Comparison of ENCODE assay signal across 9 mouse cellular contexts in genomic region chr15:78914823-78915659, GRCm38 (mm10). TPM values are rescaled to one million over a fixed set of nuclear protein-coding genes. Genes with fewer than 3 reads are reported as not detected.
DNase-seq lines count a peak whose midpoint lies in the region; ATAC-seq and TF ChIP-seq lines count a peak whose summit lies in the region.
"Had no signal": no experiment of that assay in that cellular context is flagged by ENCODE, and none has a peak within 500 bp of the region (broad histone marks: within the 10 kb centered on the region; RNA-seq: fewer than 3 reads in every experiment).

No protein-coding gene starts in this region.

- no peak for ATAC-seq in heart, embryonic 11.5 days (replicated peaks; ENCODE audit: insufficient number of reproducible peaks, low FRiP score, low TSS enrichment)
- ATAC-seq in forebrain, embryonic 14.5 days: no peak
- no peak for ATAC-seq in liver, embryonic 15.5 days (ENCODE audit: insufficient read depth)
- no peak for ATAC-seq in erythroid progenitor cell, adult 5-6 weeks (replicated peaks; ENCODE audit: low FRiP score, poor library complexity, severe bottlenecking)

- TF ChIP-seq POLR2A in heart, adult 2 months (IDR thresholded peaks at IDR 0.05; ENCODE audit: insufficient read depth, low read depth, low read length): no peak
- TF ChIP-seq POLR2A in ES-Bruce4 (IDR thresholded peaks at IDR 0.05; ENCODE audit: insufficient read depth, low read length): no peak

- H3K9me3 ChIP-seq in heart, embryonic 11.5 days (replicated peaks; ENCODE audit: control insufficient read depth, low read length): no peaks in the 10 kb centered on the region
- no peaks in the 10 kb centered on the region for H3K9me3 ChIP-seq in ES-Bruce4 (replicated peaks; ENCODE audit: control insufficient read depth, insufficient read depth, low read length, poor library complexity, severe bottlenecking)
- no peaks in the 10 kb centered on the region for H3K9me3 ChIP-seq in forebrain, embryonic 14.5 days (replicated peaks; ENCODE audit: control insufficient read depth, low read length)
- H3K9me3 ChIP-seq in liver, embryonic 15.5 days (replicated peaks): no peaks in the 10 kb centered on the region

- no peak for DNase-seq in heart, adult 2 months
- no peak for DNase-seq in forebrain, embryonic 14.5 days (ENCODE audit: low spot score)
- no peak for DNase-seq in urinary bladder, postnatal 10 days (ENCODE audit: low spot score)
- no peak for DNase-seq in c-Kit-positive CD71-positive TER-119-positive erythroid progenitor cells, embryonic 14.5 days (ENCODE audit: low spot score)

- H3K36me3 ChIP-seq in heart, embryonic 11.5 days (ENCODE audit: control insufficient read depth, insufficient read depth, low read length): peaks cover 5% of the 10 kb centered on the region; the same call in 1 of the 2 replicates
- no peaks in the 10 kb centered on the region for H3K36me3 ChIP-seq in heart, adult 2 months (ENCODE audit: control insufficient read depth, insufficient read depth, low read length)
- H3K36me3 ChIP-seq in ES-Bruce4 (ENCODE audit: control insufficient read depth, insufficient read depth, low read length, poor library complexity, severe bottlenecking): peaks cover 3% of the 10 kb centered on the region; the same call in 1 of the 2 replicates
- peaks cover 22% of the 10 kb centered on the region for H3K36me3 ChIP-seq in forebrain, embryonic 14.5 days (ENCODE audit: control insufficient read depth, insufficient read depth, low read length)
- H3K36me3 ChIP-seq in liver, embryonic 15.5 days (replicated peaks): peaks cover 26% of the 10 kb centered on the region

- H3K4me1 ChIP-seq in heart, embryonic 11.5 days (ENCODE audit: control insufficient read depth, insufficient read depth, low read length): peaks cover 22% of the 10 kb centered on the region
- H3K4me1 ChIP-seq in heart, adult 2 months (ENCODE audit: control insufficient read depth, insufficient read depth, low read length): peaks cover 2% of the 10 kb centered on the region
- H3K4me1 ChIP-seq in ES-Bruce4 (ENCODE audit: control insufficient read depth, insufficient read depth, low read length): peaks cover 3% of the 10 kb centered on the region
- peaks cover 21% of the 10 kb centered on the region for H3K4me1 ChIP-seq in forebrain, embryonic 14.5 days (ENCODE audit: control insufficient read depth, insufficient read depth, low read length)
- peaks cover 53% of the 10 kb centered on the region for H3K4me1 ChIP-seq in liver, embryonic 15.5 days (replicated peaks)

- TF ChIP-seq CTCF in heart, adult 2 months (IDR thresholded peaks at IDR 0.05): no peak
- TF ChIP-seq CTCF in ES-Bruce4 (IDR thresholded peaks at IDR 0.05; ENCODE audit: low read depth, low read length): no peak

- peak overlapping the region; percentile 86 for H3K9ac ChIP-seq in heart, embryonic 11.5 days (ENCODE audit: low read depth, low read length)
- H3K9ac ChIP-seq in heart, adult 2 months (ENCODE audit: low read depth, low read length): no peak overlapping the region
- H3K9ac ChIP-seq in ES-Bruce4 (ENCODE audit: low read depth, poor library complexity, severe bottlenecking): peak overlapping the region; percentile 37
- H3K9ac ChIP-seq in forebrain, embryonic 14.5 days (ENCODE audit: low read length): peak overlapping the region; percentile 88
- peak overlapping the region; percentile 69 for H3K9ac ChIP-seq in liver, embryonic 15.5 days

- intact Hi-C loops in heart, adult 2 months (cut with DNase I): loop anchor here (1.0 to 5.0 kb wide), 5 partner anchors 16 to 157 kb away; partner anchors contain the start of gene H1f0

- peak overlapping the region; percentile 99 for H3K4me2 ChIP-seq in heart, embryonic 11.5 days
- peak overlapping the region; percentile 94 for H3K4me2 ChIP-seq in forebrain, embryonic 14.5 days (ENCODE audit: low read length)
- H3K4me2 ChIP-seq in liver, embryonic 15.5 days: peak overlapping the region; percentile 100

- no peaks in the 10 kb centered on the region for H3K27me3 ChIP-seq in heart, embryonic 11.5 days (ENCODE audit: control insufficient read depth, insufficient read depth, low read length)
- peaks cover 2% of the 10 kb centered on the region; the same call in 1 of the 2 replicates for H3K27me3 ChIP-seq in heart, adult 2 months (ENCODE audit: control insufficient read depth, insufficient read depth, low read length)
- H3K27me3 ChIP-seq in ES-Bruce4 (ENCODE audit: control insufficient read depth, insufficient read depth, low read length, poor library complexity, severe bottlenecking): no peaks in the 10 kb centered on the region
- H3K27me3 ChIP-seq in forebrain, embryonic 14.5 days (replicated peaks; ENCODE audit: control insufficient read depth, insufficient read depth, low read length): no peaks in the 10 kb centered on the region
- 0 out of 2 replicates have a peak, but pooled peaks cover 6% of the 10 kb centered on the region for H3K27me3 ChIP-seq in liver, embryonic 15.5 days

- WGBS in heart, embryonic 11.5 days (ENCODE audit: insufficient replicate concordance): 50% methylated on average over 8 of the region's 8 CpGs
- WGBS in heart, adult 2 months: 59% methylated on average over 8 of the region's 8 CpGs
- 50% methylated on average over 8 of the region's 8 CpGs for WGBS in forebrain, embryonic 14.5 days
- 37% methylated on average over 8 of the region's 8 CpGs for WGBS in liver, embryonic 15.5 days (ENCODE audit: insufficient replicate concordance)

- no peaks in the 10 kb centered on the region for H3K79me2 ChIP-seq in heart, adult 2 months (replicated peaks; ENCODE audit: control insufficient read depth, insufficient read depth, low read length)

- no peak for TF ChIP-seq EP300 in heart, adult 2 months (IDR thresholded peaks at IDR 0.05; ENCODE audit: insufficient read depth, low read depth, low read length)
- no peak for TF ChIP-seq EP300 in ES-Bruce4 (IDR thresholded peaks at IDR 0.05; ENCODE audit: insufficient read depth, low read depth, low read length)

- H3K4me3 ChIP-seq in heart, embryonic 11.5 days (ENCODE audit: low read depth, low read length): peak overlapping the region; percentile 72
- no peak overlapping the region for H3K4me3 ChIP-seq in heart, adult 2 months
- H3K4me3 ChIP-seq in ES-Bruce4 (ENCODE audit: low read depth, low read length): peak overlapping the region; percentile 78
- H3K4me3 ChIP-seq in forebrain, embryonic 14.5 days (ENCODE audit: low read depth, low read length): peak overlapping the region; percentile 74
- H3K4me3 ChIP-seq in liver, embryonic 15.5 days (replicated peaks): peak overlapping the region; percentile 68

- no peak overlapping the region for H3K27ac ChIP-seq in heart, embryonic 11.5 days (ENCODE audit: low read depth, low read length)
- no peak overlapping the region for H3K27ac ChIP-seq in heart, adult 2 months
- H3K27ac ChIP-seq in ES-Bruce4 (ENCODE audit: insufficient read depth, low read length): no peak overlapping the region
- peak overlapping the region; percentile 97; the same call in 1 of the 2 replicates for H3K27ac ChIP-seq in forebrain, embryonic 14.5 days (ENCODE audit: low read depth, low read length)
- H3K27ac ChIP-seq in liver, embryonic 15.5 days (replicated peaks): no peak overlapping the region; the same call in 1 of the 2 replicates

RNA-seq across cellular contexts. Expression of gene Pdxp, which starts 1.3 kb away (rescaled TPM):
- 24.3 and 25.7 TPM in 2 replicates for polyA plus RNA-seq in heart, embryonic 11.5 days (2014; fragmentation: Nextera tagmentation; extraction: Ambion mirVana)
- under 1 TPM; 0.81 to 0.86 TPM for total RNA-seq in heart, adult 2 months (2021)
- polyA plus RNA-seq in heart, adult 2 months (2012; rRNA removed): 2.0 and 2.9 TPM in 2 replicates
- 22.8 and 28.0 TPM in 2 replicates for polyA plus RNA-seq in ES-Bruce4 (2011; ENCODE audit: insufficient read depth, insufficient read length, low read depth, missing spikeins)
- polyA plus RNA-seq in forebrain, embryonic 14.5 days (2014; fragmentation: Nextera tagmentation; extraction: Ambion mirVana): 101 and 109 TPM in 2 replicates
- 5.4 and 5.6 TPM in 2 replicates for polyA plus RNA-seq in liver, embryonic 15.5 days (2015; fragmentation: Nextera tagmentation; extraction: Ambion mirVana)
- total RNA-seq in erythroid progenitor cell, adult 5-6 weeks (2015; ENCODE audit: low replicate concordance): 0.72 and 2.1 TPM in 2 replicates
- total RNA-seq in erythroid progenitor cell, adult 5-6 weeks (2017; ENCODE audit: low replicate concordance): 1.4 TPM in 1 of 2 replicates, not detected in the other

RNA-seq across cellular contexts. Expression of gene Lgals1, which starts 11.5 kb away (rescaled TPM):
- polyA plus RNA-seq in heart, embryonic 11.5 days (2014; fragmentation: Nextera tagmentation; extraction: Ambion mirVana): 541 and 566 TPM in 2 replicates
- total RNA-seq in heart, adult 2 months (2021): 100 to 1,000 TPM; 174 to 176 TPM
- 425 and 497 TPM in 2 replicates for polyA plus RNA-seq in heart, adult 2 months (2012; rRNA removed)
- 225 and 232 TPM in 2 replicates for polyA plus RNA-seq in ES-Bruce4 (2011; ENCODE audit: insufficient read depth, insufficient read length, low read depth, missing spikeins)
- 89.0 and 98.0 TPM in 2 replicates for polyA plus RNA-seq in forebrain, embryonic 14.5 days (2014; fragmentation: Nextera tagmentation; extraction: Ambion mirVana)
- 315 and 397 TPM in 2 replicates for polyA plus RNA-seq in liver, embryonic 15.5 days (2015; fragmentation: Nextera tagmentation; extraction: Ambion mirVana)
- total RNA-seq in erythroid progenitor cell, adult 5-6 weeks (2015; ENCODE audit: low replicate concordance): 66.7 and 92.6 TPM in 2 replicates
- 67.5 and 70.4 TPM in 2 replicates for total RNA-seq in erythroid progenitor cell, adult 5-6 weeks (2017; ENCODE audit: low replicate concordance)

RNA-seq across cellular contexts. Expression of gene Sh3bp1, which starts 15.5 kb away (rescaled TPM):
- 25.0 and 29.3 TPM in 2 replicates for polyA plus RNA-seq in heart, embryonic 11.5 days (2014; fragmentation: Nextera tagmentation; extraction: Ambion mirVana)
- 1 to 10 TPM; 2.6 to 3.3 TPM for total RNA-seq in heart, adult 2 months (2021)
- polyA plus RNA-seq in heart, adult 2 months (2012; rRNA removed): 12.6 and 19.2 TPM in 2 replicates
- polyA plus RNA-seq in ES-Bruce4 (2011; ENCODE audit: insufficient read depth, insufficient read length, low read depth, missing spikeins): 26.8 and 41.7 TPM in 2 replicates
- polyA plus RNA-seq in forebrain, embryonic 14.5 days (2014; fragmentation: Nextera tagmentation; extraction: Ambion mirVana): 4.2 and 5.8 TPM in 2 replicates
- polyA plus RNA-seq in liver, embryonic 15.5 days (2015; fragmentation: Nextera tagmentation; extraction: Ambion mirVana): 14.4 and 15.3 TPM in 2 replicates
- 17.7 and 21.4 TPM in 2 replicates for total RNA-seq in erythroid progenitor cell, adult 5-6 weeks (2015; ENCODE audit: low replicate concordance)
- total RNA-seq in erythroid progenitor cell, adult 5-6 weeks (2017; ENCODE audit: low replicate concordance): 0.26 and 7.1 TPM in 2 replicates

RNA-seq across cellular contexts. Expression of gene Gm49510, which starts 15.6 kb away (rescaled TPM):
- polyA plus RNA-seq in heart, embryonic 11.5 days (2014; fragmentation: Nextera tagmentation; extraction: Ambion mirVana): 0.23 and 0.47 TPM in 2 replicates
- total RNA-seq in heart, adult 2 months (2021): not detected
- 0.04 TPM in 1 of 2 replicates, not detected in the other for polyA plus RNA-seq in heart, adult 2 months (2012; rRNA removed)
- polyA plus RNA-seq in ES-Bruce4 (2011; ENCODE audit: insufficient read depth, insufficient read length, low read depth, missing spikeins): not detected in 2 replicates
- not detected in 2 replicates for polyA plus RNA-seq in forebrain, embryonic 14.5 days (2014; fragmentation: Nextera tagmentation; extraction: Ambion mirVana)
- 0.08 and 0.26 TPM in 2 replicates for polyA plus RNA-seq in liver, embryonic 15.5 days (2015; fragmentation: Nextera tagmentation; extraction: Ambion mirVana)
- 1.3 TPM in 1 of 2 replicates, not detected in the other for total RNA-seq in erythroid progenitor cell, adult 5-6 weeks (2015; ENCODE audit: low replicate concordance)
- total RNA-seq in erythroid progenitor cell, adult 5-6 weeks (2017; ENCODE audit: low replicate concordance): not detected in 2 replicates
- total RNA-seq: common myeloid progenitor, adult 5-6 weeks had no signal

RNA-seq across cellular contexts. Expression of gene Nol12, which starts 19.7 kb away (rescaled TPM):
- 43.6 and 51.4 TPM in 2 replicates for polyA plus RNA-seq in heart, embryonic 11.5 days (2014; fragmentation: Nextera tagmentation; extraction: Ambion mirVana)
- 10 to 100 TPM; 13.8 to 17.4 TPM for total RNA-seq in heart, adult 2 months (2021)
- polyA plus RNA-seq in heart, adult 2 months (2012; rRNA removed): 9.9 and 13.1 TPM in 2 replicates
- 42.3 and 45.1 TPM in 2 replicates for polyA plus RNA-seq in ES-Bruce4 (2011; ENCODE audit: insufficient read depth, insufficient read length, low read depth, missing spikeins)
- 63.4 and 73.8 TPM in 2 replicates for polyA plus RNA-seq in forebrain, embryonic 14.5 days (2014; fragmentation: Nextera tagmentation; extraction: Ambion mirVana)
- 24.5 and 26.2 TPM in 2 replicates for polyA plus RNA-seq in liver, embryonic 15.5 days (2015; fragmentation: Nextera tagmentation; extraction: Ambion mirVana)
- total RNA-seq in erythroid progenitor cell, adult 5-6 weeks (2015; ENCODE audit: low replicate concordance): 12.6 and 22.6 TPM in 2 replicates
- total RNA-seq in erythroid progenitor cell, adult 5-6 weeks (2017; ENCODE audit: low replicate concordance): 6.8 and 11.2 TPM in 2 replicates
